Mouse (Mus musculus) left cerebral cortex, postnatal 4 days (tissue): Measurements from ENCODE around the gene Ftl1. TPM values are rescaled to one million over a fixed set of nuclear protein-coding genes. Genes with fewer than 3 reads are reported as not detected.
"Not testable (repeated sequence)": the region's sequence is repeated elsewhere in the genome, so short reads cannot be mapped to it uniquely, and the experiment has no call there.

ENCODE experiments used
- DNase-seq: peaks from one replicate; pipeline ENCODE4 v3.0.0-alpha.2; 2022
- intact Hi-C: fragments of 180-260 bp; cut with DNase I; formaldehyde crosslinking; loops from one replicate; pipeline ENCODE4 v1.15.1; 2025
- total RNA-seq, 2 experiments: library from RNA; stranded (reverse); gene quantifications; 2 replicates each; pipeline ENCODE4 v1.2.3; 2021

Gene Ftl1
- total RNA-seq = 100 to 1,000 TPM; 708 to 725 TPM

- DNase-seq = peak; percentile 99
- intact Hi-C loops = not testable (repeated sequence)
Measured at GRCm38 (mm10) chr7:45459564-45460140, at the start of gene Ftl1. Ftl1 (minus strand) TSS chr7:45459884.

DNA sequence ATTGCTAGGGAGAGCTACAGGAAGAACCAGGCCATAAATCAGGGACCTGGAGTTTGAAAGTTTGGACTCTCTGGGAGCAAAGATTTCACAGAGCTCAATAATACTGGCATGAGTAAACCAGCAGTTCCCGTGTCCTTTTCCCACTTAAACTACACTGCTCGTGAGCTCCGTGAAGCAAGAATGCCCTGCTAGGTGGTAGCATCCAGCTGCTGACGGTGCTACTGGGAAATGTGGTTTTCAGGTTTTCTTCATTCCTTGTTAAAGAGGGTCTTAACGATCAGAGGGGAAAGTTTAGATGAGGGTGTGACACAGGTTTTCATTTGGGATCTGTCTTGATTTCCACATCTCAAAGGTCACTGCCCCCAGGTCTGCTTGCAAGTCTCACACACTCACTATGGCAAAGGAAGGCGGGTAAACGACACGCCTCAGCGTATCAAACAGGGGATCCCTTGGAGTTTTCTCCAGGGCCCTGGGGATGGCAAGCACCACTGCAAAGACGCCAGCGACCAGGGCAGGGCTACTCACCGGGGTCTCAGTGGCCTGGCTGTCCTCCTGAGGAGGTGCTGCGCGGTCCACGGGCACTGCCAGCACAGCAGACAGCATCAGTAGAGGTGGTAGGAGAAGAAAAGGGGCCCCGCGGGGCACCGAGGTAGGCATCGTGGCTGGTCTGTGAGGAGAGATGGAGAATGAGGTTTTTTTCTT, 49.6 kb upstream of the Ftl1 start:
- no peak for DNase-seq
- intact Hi-C loops = no loop called here

GRCm38 (mm10) chr7:45508561-45508960, 48.9 kb upstream of the Ftl1 start:
- intact Hi-C loops = no loop called here
- no peak for DNase-seq

GRCm38 (mm10) chr7:45507583-45507982, 47.9 kb upstream of the Ftl1 start:
- no peak for DNase-seq
- intact Hi-C loops = no loop called here

DNA sequence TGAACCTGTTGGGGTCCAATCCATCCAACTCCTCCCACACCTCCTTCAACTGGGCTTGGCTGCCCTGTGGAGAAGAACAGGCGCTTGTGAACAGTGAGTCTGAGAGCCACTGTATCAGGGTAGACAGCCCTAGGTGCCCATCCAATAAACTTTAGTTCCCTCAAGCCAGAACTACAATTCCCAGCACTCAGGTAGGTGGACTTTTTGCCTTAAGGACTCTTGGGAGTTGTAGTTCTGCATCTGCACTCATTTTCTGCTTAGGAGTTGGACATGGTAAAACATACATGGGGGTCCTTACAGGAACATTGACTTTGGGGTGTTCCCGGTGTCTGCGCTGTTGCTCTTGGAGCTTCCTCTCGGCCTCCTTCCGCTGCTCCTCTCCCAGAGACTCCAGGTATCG, 38.7 kb upstream of the Ftl1 start:
- intact Hi-C loops = no loop called here
- DNase-seq = no peak

DNA sequence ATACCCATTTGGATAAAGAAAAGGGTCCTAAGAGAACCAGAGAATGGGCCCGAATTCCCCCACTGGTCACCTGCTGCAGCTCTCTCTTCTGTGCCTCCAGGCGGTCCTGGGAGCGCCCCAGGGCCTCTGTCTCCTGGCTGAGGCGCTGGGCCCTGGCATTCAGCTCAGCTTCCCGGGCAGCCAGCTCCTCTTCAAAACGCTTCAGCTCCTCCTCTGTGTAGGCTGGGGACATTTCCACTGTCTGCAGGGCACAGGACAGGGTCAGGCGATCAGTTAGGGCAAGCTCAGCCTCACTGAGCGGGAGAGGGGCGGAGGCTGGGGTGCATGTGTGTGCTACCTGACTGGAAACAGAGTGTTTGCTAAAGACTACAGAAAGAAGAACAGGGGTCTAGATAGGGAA, 34.9 kb upstream of the Ftl1 start:
- intact Hi-C loops = no loop called here
- DNase-seq = no peak

GRCm38 (mm10) chr7:45492951-45493350, 33.3 kb upstream of the Ftl1 start:
- intact Hi-C loops = no loop called here
- DNase-seq = peak; percentile 16

DNA sequence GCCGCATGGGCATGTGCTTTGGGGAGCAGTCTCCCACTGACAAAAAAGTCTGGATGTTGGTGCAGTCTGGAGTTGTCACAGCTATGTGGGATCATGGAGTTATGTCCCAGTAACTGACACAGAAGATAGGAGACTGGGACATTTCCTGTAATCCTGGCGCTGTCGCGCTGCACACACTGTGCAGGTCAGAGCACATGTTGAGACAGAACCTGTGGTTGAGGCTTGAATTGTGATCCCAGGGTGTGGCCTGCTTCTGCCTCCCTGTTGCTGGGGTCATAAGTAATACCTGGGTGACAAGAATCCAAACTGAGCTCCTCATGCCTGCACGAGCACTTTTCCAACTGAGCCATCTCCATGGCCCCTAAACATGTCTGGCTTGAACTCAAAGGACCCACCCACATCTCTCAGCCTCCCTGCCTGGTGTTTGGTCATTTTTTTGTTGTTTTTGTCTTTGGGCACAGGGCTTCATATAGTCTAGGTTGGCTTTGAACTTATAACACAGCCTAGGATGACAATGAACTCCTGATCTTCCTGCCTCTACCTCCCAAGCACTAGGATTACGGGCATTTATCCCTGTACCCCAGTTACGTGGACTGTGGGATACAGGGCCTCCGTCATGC, 32.7 kb upstream of the Ftl1 start:
- intact Hi-C loops = no loop called here

GRCm38 (mm10) chr7:45491264-45491663, 31.6 kb upstream of the Ftl1 start:
- no peak for DNase-seq
- intact Hi-C loops = no loop called here

More for the DNA sequence above, 32.7 kb upstream of the Ftl1 start:
- DNase-seq = no peak

DNA sequence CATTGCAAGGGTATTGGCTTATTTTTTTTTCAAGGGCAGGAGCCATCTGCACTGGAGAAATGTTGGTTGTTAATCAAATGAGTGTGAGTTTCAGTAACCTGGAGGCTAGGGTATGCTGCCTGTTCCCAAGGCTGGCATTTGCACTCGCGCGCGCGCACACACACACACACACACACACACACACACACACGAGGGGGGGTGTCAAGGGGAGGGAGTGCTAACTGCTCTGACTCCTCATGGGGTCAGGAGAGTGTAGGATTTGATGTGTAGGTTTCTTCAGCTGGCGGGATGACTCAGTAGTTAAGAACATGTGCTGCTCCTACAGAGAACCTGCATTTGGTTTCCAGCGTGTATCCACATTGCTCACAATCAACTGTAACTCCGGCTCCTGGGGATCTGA, 31.1 kb upstream of the Ftl1 start:
- intact Hi-C loops = no loop called here

GRCm38 (mm10) chr7:45489578-45489977, 29.9 kb upstream of the Ftl1 start:
- DNase-seq = no peak
- intact Hi-C loops = no loop called here

More for the DNA sequence above, 31.1 kb upstream of the Ftl1 start:
- no peak for DNase-seq

DNA sequence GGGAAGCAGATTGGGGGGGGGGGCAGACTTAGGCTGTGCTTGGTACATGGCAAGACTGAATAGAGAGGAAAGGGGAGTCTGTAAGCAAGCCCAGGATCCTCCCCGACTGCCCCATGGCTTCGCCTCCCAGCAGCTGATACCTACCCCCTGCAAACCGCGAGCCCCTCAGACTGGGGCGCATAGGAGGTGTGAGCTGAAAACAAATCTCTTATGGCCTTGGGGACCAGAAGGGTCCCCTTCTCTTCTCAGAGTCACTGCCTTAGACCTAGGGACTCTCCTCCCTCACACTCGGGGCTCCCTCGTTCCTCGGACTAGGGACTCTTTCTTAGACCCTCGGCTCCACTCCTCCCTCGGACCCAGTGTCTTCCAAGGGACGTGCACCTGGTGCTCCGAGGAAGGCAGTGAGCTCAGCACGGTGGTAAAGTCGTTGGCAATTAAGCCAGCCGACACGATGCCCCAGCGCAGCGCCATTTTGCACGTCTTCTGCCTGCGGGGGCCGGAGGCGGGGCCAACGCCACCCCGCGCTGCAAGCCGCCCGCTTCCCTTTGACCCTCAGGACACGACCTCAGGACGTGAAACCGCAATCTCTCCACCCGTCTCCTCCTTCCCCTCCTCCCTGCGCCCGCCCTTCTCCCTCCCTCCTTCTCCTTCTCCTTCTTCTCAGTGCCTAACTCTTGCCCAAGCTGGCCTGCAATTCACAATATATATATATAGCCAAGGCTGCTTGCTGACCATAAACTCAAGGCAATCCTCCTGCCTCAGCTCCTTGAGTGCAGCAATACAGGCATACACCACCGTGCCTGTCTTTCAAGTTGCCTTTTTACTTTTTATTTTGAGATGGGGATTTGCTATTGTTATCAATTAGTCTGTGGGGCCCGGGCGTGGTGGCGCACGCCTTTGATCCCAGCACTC, 28.9 kb upstream of the Ftl1 start, which contains the start of gene Dhdh:
TSS of gene Dhdh (minus strand) at position 513 of the 912 bp plus-strand sequence.
- peak; percentile 54 for DNase-seq
- intact Hi-C loops = no loop called here

- intact Hi-C loops = no loop called here
- no peak for DNase-seq
Measured at GRCm38 (mm10) chr7:45487861-45488292, 28.2 kb upstream of the Ftl1 start.

DNA sequence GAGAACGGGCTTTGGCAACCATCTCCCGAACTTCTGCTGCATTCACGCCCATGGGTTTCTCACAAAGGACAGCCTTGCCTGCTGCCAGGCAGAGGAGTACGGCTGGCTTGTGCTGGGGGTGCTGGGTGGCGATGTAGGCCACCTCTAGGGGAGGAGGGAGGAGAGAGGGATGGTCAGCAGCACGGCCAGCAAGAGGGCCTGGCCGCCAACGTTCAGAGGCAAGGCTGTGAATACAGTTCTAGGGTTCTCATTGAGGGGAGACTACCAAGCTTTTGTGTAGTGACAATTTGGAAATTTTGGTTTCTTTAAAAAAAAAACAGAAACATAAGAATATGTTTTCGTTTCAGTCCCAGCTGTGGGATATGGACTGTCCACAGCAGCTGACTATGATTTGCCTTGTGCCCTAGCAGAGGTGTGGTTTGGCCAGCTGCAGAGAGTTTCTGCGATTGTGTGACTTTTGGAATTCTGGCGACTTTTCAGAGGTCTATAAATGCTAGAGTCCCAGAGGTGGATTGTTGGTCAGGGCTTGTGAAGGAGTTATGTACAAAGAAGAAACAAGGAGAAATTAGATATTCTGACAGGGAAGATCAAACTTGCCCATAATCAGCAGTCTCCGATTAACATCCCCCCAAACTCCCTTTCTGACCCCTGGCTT, 27.2 kb upstream of the Ftl1 start, which contains the start of gene Gm45808:
TSS of gene Gm45808 (minus strand) at position 51 of the 655 bp plus-strand sequence.
- intact Hi-C loops = no loop called here
- no peak for DNase-seq

DNA sequence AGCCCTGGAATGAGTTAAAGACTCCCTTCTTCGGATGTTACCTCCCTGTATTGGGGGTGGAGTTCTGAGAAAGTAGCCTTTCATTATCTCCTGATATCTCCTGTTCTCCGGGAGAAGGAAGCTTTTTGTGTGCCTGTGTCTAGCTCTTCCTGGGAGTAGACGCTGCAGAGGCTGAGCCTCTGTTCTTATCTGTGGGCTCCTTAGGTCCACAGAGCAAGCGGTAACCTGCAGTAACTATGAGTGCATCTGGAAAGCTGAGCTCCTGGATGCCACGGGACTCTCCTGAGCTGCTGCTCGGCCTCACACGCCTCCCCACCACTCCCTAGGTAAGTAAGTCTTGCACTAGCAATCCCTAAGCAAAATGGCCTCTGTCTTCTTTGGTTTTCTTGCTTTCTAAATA, 26.5 kb upstream of the Ftl1 start:
- DNase-seq = no peak
- intact Hi-C loops = no loop called here

DNA sequence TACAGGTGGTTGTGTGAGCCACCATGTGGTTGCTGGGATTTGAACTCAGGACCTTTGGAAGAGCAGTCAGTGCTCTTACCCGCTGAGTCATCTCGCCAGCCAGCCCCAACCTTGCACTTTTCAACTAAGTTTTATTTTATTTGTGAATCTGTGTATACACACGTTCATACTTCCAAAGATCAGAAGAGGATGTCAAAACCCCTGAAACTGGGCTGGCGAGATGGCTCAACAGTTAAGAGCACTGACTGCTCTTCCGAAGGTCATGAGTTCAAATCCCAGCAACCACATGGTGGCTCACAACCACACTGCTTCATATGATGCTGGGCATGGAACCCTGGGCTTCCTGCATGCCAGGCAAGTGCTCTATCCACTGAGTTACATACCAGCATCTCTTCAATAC, 25.3 kb upstream of the Ftl1 start:
- DNase-seq, intact Hi-C loops: not testable (repeated sequence)

GRCm38 (mm10) chr7:45482166-45482565, 22.5 kb upstream of the Ftl1 start:
- intact Hi-C loops = no loop called here
- DNase-seq = no peak

DNA sequence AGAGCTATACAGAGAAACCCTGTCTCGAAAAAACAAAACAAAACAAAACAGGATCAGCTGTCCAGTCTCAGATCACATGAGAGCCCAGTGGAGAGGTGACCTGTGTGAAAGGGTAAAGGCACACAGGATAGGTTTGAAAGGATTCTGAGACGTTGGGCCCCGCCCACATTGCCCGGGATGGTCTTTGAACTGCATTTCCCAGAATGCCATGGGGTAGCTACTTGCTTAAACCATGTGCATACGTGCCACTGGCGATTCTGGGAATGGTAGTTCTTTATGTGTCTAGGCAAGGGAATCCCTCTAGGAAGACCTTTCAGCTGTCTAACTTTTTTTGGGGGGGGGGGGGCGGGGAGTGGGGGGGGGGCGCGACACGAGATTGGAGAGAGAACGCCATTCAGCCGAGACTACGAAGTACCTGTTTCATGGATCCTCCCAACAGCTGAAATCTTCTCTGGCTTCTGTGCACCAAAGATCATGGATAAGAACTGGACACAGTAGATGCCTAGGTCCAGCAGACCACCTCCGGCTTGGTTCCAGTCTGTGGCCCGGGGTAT, 21.8 kb upstream of the Ftl1 start, which contains the start of gene Tulp2:
TSS of gene Tulp2 (plus strand) at position 504 of the 554 bp plus-strand sequence.
- DNase-seq = peak; percentile 52
- intact Hi-C loops = no loop called here

DNA sequence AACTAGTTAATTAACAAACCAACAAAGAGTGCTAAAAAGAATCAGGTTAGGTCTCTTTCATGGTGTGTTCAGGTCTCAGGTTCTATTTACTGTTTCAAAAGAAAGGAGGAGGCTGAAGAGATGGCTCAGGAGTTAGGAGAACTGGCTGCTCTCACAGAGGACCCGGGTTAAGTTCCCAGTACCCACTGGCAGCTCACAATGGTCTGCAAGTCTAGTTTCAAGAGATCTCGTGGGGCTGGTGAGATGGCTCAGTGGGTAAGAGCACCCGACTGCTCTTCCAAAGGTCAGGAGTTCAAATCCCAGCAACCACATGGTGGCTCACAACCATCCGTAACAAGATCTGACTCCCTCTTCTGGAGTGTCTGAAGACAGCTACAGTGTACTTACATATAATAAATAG, 20.6 kb upstream of the Ftl1 start:
- intact Hi-C loops, DNase-seq: not testable (repeated sequence)

- intact Hi-C loops = loop anchor here (5.0 kb wide), 1 partner anchor 84 kb away; no protein-coding TSS in a partner anchor
Measured at GRCm38 (mm10) chr7:45478774-45479173, 19.1 kb upstream of the Ftl1 start.

More at GRCm38 (mm10) chr7:45478774-45479173, 19.1 kb upstream of the Ftl1 start:
- no peak for DNase-seq
